Mouse (Mus musculus) thymus, adult 2 months (tissue): ENCODE results near the gene Gabarap.

ENCODE experiments used
- CTCF ChIP-seq: fragments of 200-500 bp; IDR thresholded peaks from 2 replicates; pipeline ENCODE4 v1.5.1; 2012; ENCODE audit warnings: mild to moderate bottlenecking, control low read depth, low read length, moderate library complexity, borderline replicate concordance; ENCODE audit not compliant: control insufficient read depth, poor library complexity, insufficient read depth; ENCODE audit errors: extremely low read depth
- POLR2A ChIP-seq: fragments of 200-500 bp; IDR thresholded peaks from 2 replicates; pipeline ENCODE4 v1.6.1; 2012; ENCODE audit warnings: mild to moderate bottlenecking, low read length, control low read depth, moderate library complexity; ENCODE audit not compliant: control insufficient read depth, poor library complexity, insufficient read depth; ENCODE audit errors: extremely low read depth

DNA sequence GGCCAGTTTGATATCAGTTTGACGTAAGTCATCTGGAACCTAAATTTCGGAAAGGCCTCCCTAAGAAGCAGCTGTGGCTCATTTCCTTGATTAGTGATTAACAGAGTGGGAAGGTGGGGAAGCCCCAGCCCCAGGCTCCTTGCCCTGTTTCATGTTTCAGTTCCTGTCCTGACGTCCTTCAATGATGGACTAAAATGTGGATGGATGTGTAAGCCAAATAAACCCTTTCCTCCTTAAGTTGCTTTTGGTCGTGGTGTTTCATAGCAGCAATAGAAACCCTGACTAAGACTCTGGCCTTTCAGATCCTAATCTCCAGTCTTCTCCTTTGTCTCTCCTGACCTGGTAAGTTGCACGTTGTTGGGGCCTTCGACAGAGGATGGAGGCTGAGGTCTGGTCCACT, 20.7 kb upstream of the Gabarap start:
- no peak for TF ChIP-seq POLR2A
- TF ChIP-seq CTCF, result no peak
